Mouse (Mus musculus): Measurements from ENCODE around the gene Ppp1r3g. TPM values are rescaled to one million over a fixed set of nuclear protein-coding genes. Genes with fewer than 3 reads are reported as not detected.
"Not testable (repeated sequence)": the region's sequence is repeated elsewhere in the genome, so short reads cannot be mapped to it uniquely, and the experiment has no call there.

The Ppp1r3g gene
- total RNA-seq, 1 experiment from 2014 or later, result not detected

- no peak for ATAC-seq (ENCODE audit: extremely low read depth, insufficient number of reproducible peaks, low FRiP score, poor library complexity, severe bottlenecking)
Measured at GRCm38 (mm10) chr13:35989329-35989728, 30.7 kb downstream of the Ppp1r3g start.

- ATAC-seq (ENCODE audit: extremely low read depth, insufficient number of reproducible peaks, low FRiP score, poor library complexity, severe bottlenecking), result not testable (repeated sequence)
Measured at GRCm38 (mm10) chr13:35991185-35991584, 32.5 kb downstream of the Ppp1r3g start.

DNA sequence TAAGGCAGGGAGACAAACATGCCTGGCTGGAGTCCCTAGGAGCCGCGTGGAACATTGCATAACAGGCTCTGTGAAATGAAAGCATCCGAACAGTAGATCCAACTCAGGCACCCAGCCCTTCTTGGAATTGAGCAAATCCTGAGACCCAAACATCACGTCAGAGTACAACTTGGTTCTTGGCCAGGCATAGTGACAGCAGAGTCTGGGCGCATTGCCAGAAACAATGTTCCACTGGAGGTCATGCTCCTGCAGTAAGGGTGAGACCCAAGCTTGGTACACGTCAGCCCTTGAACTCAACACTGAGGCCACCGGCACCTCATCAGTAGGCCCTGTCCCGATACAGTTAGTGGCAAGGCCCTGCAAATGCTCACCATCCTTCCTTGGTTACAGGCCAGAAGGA, 35.4 kb downstream of the Ppp1r3g start:
- no peak for ATAC-seq (ENCODE audit: extremely low read depth, insufficient number of reproducible peaks, low FRiP score, poor library complexity, severe bottlenecking)

DNA sequence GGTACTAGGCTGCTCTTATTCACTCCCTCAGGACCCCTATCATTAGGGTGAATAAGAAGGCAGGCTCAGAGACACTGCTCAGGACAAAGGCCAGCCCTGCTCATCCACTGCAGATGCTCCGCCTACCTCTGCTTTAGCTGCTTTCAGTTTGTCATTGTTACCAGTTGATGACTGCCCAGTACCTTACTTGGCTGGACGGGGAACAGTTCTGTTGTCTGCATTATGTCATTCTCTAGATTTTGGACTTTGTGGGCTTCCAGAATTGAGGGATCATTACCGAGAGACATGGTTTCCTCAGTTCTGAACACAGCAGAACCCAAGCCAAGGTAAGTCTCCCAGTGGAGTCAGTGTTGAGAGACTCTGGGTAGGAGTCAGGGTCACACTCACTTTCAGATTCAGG, 36.6 kb downstream of the Ppp1r3g start:
- no peak for ATAC-seq (ENCODE audit: extremely low read depth, insufficient number of reproducible peaks, low FRiP score, poor library complexity, severe bottlenecking)

- no peak for ATAC-seq (ENCODE audit: extremely low read depth, insufficient number of reproducible peaks, low FRiP score, poor library complexity, severe bottlenecking)
Measured at GRCm38 (mm10) chr13:35995696-35996426, 37.2 kb downstream of the Ppp1r3g start.

GRCm38 (mm10) chr13:35997606-35998005, 39.0 kb downstream of the Ppp1r3g start:
- no peak for ATAC-seq (ENCODE audit: extremely low read depth, insufficient number of reproducible peaks, low FRiP score, poor library complexity, severe bottlenecking)

DNA sequence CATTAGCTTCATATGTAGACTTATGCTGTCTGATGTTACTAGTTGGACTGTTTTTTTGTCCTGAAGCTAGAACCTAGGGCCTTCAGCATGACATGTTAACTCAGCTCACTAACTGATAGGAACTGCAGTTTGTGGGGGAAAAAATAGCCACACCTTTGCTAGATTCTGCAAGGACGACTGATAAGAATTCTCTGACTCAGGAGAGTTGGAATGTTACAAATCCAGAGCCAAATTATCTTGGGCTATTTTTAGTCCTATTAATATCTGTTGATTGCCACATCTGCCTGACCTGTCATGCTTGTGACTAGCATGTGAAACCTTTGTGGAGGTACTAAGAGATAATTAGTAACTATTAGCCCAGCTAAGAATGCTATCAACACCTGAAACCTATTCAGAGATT, 42.2 kb downstream of the Ppp1r3g start:
- ATAC-seq (ENCODE audit: extremely low read depth, insufficient number of reproducible peaks, low FRiP score, poor library complexity, severe bottlenecking), result no peak

GRCm38 (mm10) chr13:36009981-36010380, 51.3 kb downstream of the Ppp1r3g start:
- no peak for ATAC-seq (ENCODE audit: extremely low read depth, insufficient number of reproducible peaks, low FRiP score, poor library complexity, severe bottlenecking)

DNA sequence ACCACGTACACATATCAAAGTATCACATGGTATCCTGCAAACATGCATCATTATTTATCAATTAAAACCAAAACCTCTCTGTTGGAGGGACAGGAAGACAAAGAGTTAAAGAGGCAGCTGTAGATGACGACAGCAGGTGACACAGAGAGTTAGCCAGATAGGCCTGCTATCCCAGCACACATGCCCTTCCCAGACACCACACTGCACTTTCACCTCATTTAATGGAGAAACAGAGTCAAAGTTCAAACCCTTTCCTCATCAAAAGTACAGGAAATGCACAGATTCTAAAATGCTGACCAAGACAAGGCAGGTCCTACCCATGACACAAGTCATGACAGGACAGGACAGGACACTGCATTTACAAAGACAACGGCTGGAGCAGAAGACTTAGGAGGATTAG, 57.0 kb downstream of the Ppp1r3g start:
- ATAC-seq (ENCODE audit: extremely low read depth, insufficient number of reproducible peaks, low FRiP score, poor library complexity, severe bottlenecking), result no peak

- no peak for ATAC-seq (ENCODE audit: extremely low read depth, insufficient number of reproducible peaks, low FRiP score, poor library complexity, severe bottlenecking)
Measured at GRCm38 (mm10) chr13:36018017-36018416, 59.4 kb downstream of the Ppp1r3g start.

DNA sequence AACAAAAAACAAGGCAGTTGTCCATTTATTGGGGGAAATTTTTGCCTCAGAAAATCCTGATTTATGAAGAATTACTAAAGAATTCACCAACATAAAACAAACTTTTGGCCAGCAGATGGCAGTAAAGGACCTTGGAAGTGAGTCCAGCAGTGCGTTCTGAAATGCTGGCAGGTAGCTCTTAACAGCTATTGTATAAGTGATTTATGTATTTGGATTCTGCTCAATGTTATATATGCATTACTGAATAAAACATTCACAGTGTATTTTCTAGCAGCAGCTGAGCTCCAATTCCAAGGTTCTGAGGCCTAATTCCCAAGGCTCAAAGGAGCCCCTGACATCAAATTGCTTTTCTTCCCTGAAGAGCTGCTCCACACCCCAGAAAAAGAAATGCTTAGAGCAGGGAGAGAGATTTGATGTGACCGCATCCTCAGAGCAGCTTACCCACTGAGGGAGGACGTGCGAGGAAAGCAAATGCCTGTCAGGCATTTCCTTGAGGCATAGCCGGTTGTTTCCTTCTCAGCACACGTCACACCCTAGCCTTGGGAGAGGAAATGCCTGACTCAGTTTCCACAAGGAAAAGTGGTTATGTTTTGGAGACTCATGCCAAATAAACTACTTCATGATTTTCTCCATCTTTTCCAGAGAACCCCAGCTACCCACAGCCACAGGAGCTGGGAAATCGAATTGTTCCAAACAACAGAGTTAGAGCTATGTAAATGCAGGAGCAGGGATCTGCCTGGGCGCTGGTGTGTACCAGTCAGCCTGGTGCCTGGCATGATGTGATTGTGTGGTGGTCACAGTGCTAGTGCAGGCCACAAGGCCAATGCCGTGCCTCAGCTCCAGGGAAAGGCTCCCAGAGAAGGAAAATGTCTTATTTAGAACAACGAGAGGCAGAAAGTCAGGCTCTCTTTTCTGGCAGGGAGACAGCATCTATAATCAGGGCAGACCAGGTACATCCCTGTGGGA, 61.0 kb downstream of the Ppp1r3g start:
- ATAC-seq (ENCODE audit: extremely low read depth, insufficient number of reproducible peaks, low FRiP score, poor library complexity, severe bottlenecking), result no peak

Other genes starting within 250 kb of the Ppp1r3g start
- gene Rpp40, start 52.5 kb upstream of the Ppp1r3g start, total RNA-seq (2017), result 3.6 and 4.2 TPM in 2 replicates
- gene Fars2, start 158.6 kb downstream of the Ppp1r3g start, total RNA-seq (2017), result 25.5 and 26.5 TPM in 2 replicates
- gene Lyrm4, start 158.7 kb downstream of the Ppp1r3g start, total RNA-seq (2017), result 5.6 and 5.9 TPM in 2 replicates